Mouse (Mus musculus) thymus, postnatal 14 days (tissue): Measurements from ENCODE around the gene Cgn.

Experiments used
- DNase-seq: peaks from one replicate; pipeline ENCODE4 v3.0.0; 2021

Gene Cgn

DNA sequence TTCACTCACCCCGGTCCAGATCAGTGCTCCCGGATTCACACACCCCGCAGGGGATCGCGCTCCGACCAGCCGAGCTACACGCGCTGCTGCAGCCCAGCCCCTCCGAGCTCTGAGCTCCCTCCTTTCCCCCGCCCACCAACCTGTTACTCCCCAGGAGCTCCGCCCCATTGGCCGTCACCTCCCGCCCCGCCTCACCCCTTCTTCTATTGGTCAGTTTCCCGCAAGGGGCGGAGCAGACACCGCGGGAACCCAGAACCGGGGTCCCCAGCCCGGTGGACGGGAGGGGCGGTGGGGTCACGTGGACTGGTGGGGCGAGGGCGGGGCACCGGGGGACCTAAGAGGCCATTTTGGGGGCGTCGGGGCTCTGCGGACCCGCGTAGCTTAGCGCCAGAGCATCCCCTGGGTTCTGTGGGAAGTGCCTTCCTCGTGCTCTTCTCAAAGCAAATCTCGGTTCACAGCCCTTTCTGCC is at the start of gene Cgn:
Cgn (minus strand) TSS at position 126 of the 469 bp plus-strand sequence.
- DNase-seq: peak; percentile 96

DNA sequence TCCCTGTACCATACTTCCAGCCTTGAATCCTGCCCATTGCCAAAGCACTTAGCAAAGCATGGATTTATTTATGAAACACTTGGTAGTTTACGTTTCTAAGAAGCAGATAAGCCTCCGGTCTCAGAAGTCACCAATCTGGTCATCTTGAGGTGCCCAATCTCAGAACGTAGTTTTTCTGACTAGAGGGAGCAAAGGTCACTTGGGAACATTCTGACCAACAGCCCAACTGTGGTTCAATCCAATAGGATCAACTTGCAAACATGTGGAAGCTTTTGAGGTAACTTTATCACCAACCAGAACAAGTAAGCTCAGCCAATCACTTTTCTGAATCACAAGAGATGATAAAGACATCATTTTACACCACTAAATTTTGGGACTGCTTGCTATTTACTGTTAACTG is 49.1 kb upstream of the Cgn start:
- no peak for DNase-seq

DNA sequence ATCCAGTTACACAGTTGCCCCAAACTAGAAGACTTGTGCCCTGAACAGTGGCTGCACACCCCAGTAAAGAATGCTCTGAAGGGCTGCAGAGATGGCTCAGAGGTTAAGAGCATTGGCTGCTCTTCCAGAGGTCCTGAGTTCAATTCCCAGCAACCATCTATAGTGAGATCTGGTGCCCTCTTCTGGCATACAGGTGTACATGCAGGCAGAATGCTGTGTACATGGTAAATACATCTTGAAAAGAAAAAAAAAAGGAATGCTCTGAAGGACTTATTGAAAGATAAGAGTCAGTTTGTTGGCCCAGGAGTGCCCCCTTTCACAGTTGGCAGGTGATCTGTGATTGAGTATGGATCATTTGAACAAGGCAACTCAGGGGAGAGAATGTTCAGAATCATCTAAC is 47.1 kb upstream of the Cgn start:
- DNase-seq: no peak

DNA sequence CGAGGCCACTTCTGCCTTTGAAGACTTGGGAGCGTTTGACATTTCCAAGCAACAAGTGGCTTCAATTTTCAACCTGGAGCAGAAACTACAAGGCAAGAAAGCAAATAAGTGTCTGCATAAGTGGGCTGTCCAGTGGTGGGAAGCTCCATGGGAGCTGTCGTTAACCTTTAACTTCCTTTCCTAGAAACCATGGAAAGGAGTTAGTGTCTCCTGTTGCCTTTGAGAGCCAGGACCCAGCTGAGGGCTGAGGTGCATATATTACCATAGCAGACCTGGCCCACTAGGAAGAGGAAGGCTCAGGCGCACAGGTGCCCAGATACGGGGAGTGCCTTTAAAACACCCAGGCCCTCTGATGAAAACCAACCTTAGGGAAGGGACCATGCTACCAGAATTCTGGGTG is 46.4 kb upstream of the Cgn start:
- DNase-seq: no peak

DNA sequence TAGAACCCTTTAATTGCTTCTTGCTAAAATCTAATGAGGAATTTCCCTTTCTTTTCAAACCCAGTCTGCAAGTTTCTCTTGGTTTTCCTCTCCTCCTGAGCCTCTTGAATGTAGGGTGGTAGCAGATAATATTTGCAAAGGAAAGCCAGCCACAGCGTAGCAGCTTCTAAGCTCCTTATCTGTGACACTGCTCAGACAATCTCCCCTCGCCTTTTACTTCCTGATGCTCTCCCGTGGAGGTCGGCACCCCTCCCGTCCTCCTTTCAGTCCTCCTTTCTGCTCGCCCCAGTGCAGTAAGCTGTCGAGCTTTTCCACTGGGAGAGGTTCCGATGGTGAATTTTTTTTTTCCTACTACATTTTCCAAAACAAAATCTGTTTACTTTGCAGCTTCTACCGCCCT is 45.8 kb upstream of the Cgn start:
- no peak for DNase-seq

DNA sequence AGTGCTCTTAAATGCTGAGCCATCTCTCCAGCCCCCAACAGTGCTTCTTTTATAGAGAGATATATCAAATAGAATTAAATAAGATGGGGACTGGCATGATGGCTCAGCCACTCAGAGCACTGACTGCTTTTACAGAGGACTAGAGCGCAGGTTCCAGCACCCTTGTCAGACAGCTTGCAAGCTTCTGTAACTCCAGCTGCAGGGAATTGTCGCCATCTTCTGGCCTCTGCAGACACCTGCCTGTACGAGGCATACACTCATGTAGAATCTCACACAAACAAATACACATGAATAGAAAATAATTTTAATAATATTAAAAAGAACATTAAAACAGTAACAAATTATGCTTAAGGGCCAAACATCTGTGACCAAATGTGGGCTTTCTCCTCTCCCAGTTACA is 37.8 kb upstream of the Cgn start:
- no peak for DNase-seq

DNA sequence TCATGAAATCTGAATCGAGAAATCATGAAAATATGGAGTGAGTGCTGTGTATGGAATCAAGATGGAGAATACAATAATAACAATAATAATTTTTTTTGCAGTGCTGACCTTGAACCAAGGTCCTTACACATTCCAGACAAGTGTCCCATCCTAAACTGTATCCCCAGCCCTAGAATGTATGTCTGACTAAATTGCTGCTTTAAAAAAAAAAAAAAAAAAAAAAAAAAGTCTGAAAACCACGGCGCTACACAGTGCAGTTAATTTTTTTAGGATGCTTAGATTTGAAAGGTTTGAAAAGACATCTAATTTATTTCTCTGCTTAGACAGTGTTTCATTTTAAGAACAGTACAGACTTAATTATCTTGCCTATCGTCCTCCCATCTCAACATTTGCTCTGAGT is 35.8 kb upstream of the Cgn start:
- DNase-seq: no peak

DNA sequence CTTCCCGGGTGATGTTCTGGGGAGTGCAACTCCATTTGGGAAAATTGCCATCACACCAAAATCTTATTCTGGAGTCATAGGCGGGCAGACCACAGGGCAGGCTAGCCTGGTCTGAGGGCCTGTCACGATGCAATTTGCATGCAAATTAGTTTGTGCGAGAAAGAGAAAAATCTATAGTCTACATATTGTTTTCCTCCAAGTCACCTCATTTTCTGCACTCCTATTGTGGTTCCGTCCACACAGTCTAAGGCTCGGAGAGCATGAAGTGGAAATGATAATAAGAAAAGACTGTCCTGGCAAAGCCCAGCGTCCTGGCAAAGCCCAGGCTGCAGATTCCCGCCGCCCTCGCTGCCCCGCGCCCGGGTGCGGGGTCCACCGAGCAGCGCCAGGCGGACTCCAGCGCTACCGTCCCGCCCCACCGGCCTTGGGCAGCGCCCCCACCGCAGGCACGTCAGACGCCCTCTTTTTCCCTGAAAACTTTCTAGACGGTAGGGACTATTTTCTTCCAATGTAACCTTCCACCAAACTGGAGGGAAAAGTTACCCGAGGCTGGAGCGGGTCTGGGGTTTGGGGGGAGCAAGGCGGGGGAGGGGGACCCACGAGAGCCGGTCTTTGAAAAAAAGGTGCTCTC is 34.8 kb upstream of the Cgn start:
- no peak for DNase-seq

DNA sequence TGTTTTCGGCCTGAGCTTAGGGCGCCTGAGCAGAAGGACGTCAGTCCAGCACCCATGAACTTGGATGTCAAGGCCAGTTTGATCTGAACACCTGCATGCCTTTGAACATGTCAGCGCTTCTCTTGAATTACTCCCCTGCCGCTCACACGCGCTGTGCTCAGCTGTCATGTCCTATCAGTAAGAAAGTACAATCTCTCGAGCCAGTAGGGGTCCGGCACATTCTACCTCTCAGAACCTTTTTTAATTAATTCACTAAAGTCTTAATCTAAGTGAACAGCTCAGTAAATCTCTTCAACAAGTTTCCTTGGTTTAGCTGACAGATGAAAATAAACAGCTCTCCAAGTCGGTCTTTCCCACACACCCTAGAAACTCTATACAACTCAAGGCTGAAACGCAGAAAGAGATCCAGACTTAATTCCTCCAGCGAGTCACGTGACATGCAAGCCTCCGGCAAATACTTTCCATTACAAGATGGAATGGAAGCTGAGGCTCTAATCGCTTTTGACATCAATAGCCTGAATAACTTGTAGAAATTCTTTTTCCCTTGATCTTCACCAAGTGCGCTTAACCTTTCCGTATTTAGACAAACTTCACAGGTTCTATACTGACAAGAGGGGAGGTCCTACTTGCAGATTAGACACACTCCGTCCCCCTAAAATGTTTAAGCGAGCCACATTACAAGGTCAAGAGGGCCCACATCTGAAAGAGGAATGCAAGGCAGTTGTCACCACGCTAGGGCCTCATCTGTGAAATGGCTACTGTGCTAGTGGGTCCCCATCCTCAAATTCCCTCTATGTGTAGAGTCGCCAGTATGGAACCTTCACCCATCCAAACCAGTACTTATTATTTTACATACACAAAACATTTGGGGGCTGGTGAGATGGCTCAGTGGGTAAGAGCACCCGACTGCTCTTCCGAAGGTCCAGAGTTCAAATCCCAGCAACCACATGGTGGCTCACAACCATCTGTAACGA is 33.4 kb upstream of the Cgn start:
- DNase-seq: no peak

DNA sequence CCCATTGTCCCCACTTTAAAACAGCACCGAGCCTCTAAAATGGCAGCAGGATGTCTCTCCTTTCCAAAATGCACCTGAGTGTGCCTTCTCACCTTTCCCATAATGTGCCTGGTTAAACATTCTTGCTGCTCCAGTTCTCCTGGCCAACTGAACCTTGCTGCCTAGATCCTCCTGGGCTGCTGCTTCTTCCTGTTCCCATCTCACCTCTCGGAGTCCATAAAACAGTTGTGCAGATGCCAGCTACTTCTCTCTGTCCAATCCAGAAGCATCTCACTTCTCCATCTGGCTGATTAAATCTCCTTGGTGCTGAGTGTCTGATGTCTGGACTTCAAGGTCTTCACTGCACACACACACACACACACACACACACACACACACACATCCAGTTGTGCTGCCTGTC is 31.4 kb upstream of the Cgn start:
- no peak for DNase-seq

DNA sequence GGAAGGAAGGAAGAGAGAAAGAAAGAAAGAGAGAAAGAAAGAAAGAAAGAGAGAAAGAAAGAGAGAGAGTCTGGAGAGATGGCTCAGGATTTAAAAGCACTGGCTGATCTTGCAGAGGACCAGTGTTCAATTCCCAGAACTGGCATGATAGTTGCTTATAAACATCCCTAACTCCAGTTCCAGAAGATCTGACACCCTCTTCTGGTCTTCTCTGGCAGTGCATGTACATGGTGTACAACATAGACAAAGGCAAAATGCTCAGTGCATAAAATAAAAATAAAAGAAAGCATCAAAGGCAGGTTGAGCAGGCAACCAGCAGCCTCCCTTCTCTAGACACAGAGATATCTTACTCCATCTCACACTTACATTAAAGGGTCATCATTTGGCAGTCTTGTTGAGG is 29.3 kb upstream of the Cgn start:
- no peak for DNase-seq

DNA sequence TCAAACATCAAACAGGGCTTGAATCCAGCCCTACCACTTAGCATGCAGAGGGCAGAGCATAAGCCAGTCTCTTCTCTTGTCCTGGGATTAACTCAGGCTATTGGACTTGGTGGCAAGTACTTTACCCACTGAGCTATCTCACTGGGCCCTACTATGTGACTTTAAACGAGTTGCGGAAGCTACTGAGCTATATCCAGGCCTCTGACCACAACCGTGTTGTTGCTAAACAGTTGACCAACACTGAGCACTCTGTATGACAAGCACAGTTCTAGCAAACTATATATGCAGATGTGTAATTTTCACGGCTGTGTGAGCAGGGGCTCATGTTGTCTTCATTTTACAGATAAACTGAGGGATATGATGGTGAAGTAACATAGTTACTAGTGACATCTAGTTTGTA is 28.4 kb upstream of the Cgn start:
- DNase-seq: no peak

DNA sequence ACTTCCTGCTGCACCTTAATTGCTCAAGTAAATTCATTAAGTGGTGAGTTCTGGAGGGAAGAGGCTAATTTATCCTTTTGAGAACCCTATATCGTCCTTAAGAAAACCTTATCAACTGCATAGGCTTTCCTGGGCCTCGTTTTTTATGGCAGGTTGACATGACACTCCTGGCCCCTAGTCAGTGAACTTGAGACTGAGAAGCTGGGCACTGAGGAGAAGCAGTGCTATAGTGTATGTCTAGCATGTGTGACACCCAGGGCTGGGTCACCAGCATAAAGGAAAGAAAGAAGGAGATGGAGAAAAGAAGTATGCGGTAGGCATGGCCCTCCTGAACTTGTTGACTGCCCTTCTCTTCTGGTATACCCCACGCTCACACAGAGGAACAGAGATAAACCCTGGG is 27.8 kb upstream of the Cgn start:
- no peak for DNase-seq

DNA sequence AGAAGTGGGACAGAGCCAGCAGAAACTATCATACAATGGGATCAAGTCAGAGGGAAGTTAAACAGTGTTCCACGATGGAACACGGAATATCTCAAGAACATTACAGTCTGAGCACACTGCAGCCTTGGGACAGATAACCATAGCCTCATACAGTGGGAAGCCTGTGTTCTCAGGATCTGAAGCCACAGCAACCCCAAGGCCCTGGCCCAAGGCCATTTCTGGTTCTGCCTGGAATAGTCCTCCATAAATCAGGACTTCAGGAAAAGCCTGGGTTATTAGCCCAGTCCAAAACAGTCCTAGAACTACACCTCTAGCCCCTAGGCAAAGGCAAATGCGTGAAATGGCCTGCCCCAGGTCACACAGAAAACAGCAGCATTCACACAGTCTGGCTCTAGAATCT is 27.4 kb upstream of the Cgn start:
- DNase-seq: no peak

DNA sequence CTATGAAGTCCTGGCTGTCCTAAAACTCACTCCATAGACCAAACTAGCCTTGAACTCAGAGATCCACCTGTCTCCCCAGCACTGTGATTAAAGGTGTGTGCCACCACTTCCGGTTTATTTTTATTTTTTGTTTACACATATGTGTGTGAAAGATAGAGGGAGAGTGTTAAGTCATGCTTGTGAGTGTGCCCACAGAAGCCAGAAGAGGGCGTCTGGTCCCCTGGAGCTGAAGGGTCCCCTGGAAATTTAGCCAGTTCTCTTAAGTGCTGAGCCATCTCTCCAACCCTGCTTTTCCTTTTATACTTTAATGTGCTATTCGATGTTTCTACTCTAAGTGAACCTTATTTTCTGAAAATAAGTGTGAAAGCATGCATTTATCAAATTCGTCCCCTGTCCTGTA is 25.3 kb upstream of the Cgn start:
- peak; percentile 37 for DNase-seq

DNA sequence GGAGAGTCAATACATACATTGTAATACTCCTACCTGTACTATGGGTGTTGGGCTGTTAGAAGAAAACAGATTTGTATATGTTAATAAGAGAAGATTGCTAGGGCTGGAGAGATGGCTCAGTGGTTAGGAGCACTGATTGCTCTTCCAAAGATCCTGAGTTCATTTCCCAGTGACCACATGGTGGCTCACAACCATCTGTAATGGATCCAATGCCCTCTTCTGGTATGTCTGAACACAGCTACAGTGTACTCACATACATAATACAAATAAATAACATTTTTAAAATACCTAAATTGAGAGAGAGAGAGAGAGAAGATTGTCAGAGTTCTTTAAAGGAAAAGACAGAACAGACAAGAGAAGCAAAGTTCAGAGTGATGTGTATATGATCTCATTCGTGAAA is 22.0 kb upstream of the Cgn start:
- DNase-seq: no peak

DNA sequence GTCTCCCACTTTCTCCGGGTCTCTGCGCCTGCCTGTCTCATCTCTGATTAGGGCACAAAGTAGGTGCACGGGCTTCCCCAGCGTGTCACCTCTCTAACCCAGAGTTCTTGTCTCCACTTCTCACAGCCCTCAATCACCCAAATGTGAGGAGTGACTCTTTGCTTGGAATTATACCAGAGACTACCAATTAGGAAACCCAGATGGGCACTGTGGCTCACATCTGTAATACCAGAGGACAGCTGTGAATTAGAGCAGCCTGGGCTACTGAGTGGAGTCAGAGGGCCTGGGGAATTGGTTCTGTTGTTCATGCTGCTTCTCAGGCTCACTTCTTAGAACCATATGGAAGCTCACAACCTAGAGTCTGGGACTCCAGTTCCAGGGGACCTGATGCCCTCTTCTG is 18.7 kb upstream of the Cgn start:
- no peak for DNase-seq

DNA sequence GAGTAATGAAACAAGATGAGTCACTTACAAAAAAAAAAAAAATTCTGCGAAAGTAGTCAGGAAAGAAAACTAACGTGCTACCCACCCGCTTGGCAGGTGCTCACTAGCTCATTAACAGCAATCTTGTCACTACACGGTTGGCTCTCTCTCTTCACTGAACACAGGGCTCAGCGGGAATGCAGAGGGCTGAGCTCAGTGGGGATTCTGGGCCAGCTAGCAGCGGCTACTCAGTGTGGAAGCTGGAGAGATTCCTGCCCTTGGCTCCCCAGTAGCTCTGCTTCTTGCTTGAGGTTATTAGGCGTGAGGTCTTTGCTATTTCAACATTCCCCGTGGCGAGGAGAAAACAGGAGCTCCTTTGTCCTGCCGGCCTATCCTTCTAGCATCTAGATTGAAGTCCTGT is 17.9 kb upstream of the Cgn start:
- DNase-seq: no peak

DNA sequence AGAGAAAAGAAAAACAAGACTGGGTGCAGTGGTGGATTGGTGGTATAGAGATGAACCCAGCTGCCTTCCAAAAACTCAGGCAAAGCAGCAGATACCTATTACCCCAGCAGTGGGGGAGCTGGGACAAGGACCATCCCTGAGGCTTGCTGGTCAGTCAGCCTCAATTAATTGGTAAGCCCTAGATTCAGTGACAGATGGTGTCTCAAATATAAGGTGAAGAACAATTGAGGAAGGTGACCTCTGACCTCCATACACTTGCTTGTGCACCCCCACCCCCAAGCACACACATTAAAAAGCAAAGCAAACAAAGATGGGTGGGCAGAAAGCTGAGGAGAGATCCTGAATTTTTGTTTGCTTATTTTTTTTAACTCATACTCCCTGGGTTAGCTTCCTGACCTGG is 9.9 kb upstream of the Cgn start:
- no peak for DNase-seq

DNA sequence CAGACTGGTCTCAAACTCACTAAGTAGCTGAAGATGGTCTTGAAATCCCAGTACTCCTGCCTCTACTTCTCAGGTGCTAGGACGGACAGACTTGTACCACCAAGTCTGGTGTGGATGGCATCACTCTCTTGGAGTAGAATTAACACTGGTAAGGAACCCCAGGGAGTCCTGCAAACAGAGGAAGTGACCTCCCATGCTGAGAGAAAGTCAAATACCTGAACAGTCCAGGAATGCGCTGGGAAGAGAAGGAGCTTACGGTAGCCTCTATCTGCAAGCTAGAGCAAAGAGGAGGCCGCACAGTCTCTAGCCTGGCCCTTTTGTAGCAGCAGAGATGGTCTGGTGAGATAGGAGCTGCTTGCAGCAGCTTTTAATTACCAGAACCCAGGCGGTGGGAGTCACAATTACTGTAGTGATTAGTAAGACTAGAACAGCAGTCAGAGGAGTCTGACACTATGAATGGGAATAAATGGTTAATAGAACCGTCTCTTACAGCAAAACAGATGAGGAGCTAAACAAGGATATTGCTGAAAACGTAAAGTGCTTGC is 9.4 kb upstream of the Cgn start:
- DNase-seq: no peak

DNA sequence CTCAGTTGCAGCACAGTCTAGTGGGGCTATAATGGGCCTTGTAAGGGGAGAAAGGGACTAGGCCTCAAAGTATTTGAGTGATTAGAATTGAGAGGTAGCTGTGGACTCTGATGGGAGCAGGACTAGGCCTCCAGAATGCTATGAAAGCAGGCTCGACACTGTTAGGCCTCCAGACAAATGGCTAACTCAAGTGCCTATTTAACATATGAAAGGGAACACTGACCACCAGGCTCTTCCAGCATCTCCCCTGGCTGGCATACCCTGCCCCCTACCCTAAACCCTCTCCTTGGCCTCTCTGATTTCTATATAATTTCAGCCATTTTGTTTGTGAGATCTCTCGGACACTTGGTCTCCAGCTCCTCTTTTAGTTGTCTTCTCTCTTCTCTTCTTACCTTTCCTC is 8.1 kb upstream of the Cgn start:
- DNase-seq: no peak

DNA sequence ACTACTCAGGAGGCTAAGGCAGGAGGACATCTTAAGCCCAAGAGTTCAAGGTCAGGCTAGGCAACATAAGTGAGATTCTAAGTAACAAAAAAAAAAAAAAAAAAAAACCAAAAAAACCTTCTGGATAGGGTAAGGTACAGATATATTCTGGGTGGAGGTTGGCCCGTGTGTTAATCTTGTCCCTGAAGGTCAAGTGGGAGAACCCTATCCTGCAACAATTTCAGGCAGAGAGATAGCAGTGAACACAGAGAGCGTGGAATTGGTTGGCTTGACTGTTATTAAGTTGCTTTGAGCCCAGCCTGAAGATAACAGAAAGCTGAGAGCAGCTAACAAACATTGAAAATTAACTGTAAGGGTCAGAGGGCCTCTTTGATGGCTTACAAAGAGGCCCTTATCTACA is 7.4 kb upstream of the Cgn start:
- no peak for DNase-seq

DNA sequence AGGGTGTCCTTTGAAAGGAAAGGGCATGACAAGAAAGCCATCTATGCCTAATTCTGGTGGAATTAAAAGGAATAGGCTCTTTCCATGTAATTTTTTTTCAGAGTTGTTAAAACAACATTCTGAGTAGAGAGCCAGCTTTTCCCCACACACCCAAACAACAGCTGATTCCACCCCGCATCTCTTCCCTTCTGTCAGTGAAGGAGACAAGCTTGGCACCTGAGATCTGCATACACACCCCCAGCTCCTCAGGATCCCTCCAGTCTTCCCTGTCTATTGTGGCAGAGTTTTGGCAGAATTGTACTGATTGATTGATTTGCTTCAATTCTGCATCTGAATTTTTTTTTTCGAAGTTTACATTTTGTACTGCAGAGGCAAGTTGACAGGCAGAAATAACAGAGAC is 6.0 kb upstream of the Cgn start:
- DNase-seq: no peak

DNA sequence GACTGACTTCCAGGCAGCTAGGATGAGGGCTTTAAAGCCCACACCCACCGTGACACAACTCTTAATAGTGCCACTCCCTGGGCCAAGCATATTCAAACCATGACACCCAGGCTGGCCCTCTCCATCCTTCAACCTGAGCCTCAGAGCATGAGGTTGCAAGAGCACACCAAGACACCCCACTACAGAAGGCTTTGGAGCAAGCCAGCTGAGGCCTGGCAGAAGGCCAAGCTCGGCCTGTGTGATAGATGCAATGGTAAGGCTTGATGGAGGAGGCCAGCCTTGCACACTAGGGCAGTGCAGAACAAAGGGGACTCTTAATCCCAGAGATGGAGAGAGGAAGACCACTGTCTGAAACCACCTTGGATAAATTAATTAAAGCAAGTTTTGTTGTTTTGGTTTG is 3.2 kb upstream of the Cgn start:
- DNase-seq: no peak
